Mouse (Mus musculus) forebrain, embryonic 10.5 days (tissue): ENCODE results near the gene Nxt1. TPM values are rescaled to one million over a fixed set of nuclear protein-coding genes. Genes with fewer than 3 reads are reported as not detected.

Experiments
- DNase-seq: peaks from one replicate; pipeline ENCODE4 v3.0.0-alpha.2; 2017; ENCODE audit warnings: low spot score; ENCODE audit errors: extremely low spot score
- H3K27ac ChIP-seq: fragments of 300-500 bp; sonication (generic); 2 replicates; pipeline ENCODE4 v1.5.1; 2016; ENCODE audit warnings: mild to moderate bottlenecking
- H3K27me3 ChIP-seq: fragments of 300-500 bp; sonication (generic); 2 replicates; pipeline ENCODE4 v1.6.1; 2016; ENCODE audit warnings: mild to moderate bottlenecking; ENCODE audit not compliant: poor library complexity, severe bottlenecking
- H3K36me3 ChIP-seq: fragments of 300-500 bp; sonication (generic); replicated peaks from 2 replicates; pipeline ENCODE4 v1.6.1; 2016; ENCODE audit warnings: mild to moderate bottlenecking, moderate library complexity
- H3K4me1 ChIP-seq: fragments of 300-500 bp; sonication (generic); 2 replicates; pipeline ENCODE4 v1.6.1; 2016
- H3K4me3 ChIP-seq: fragments of 300-500 bp; sonication (generic); 2 replicates; pipeline ENCODE4 v1.5.1; 2016; ENCODE audit warnings: mild to moderate bottlenecking, moderate library complexity
- H3K9me3 ChIP-seq: fragments of 300-500 bp; sonication (generic); 2 replicates; pipeline ENCODE4 v1.6.1; 2016; ENCODE audit warnings: mild to moderate bottlenecking, moderate library complexity
- WGBS: fragments of 180-500 bp; shearing (Covaris S2); methylation state at CpG from one replicate; pipeline ENCODE4 v1.1.7; 2016; 5-methylcytosine and 5-hydroxymethylcytosine counted together
- polyA plus RNA-seq: library from polyadenylated mRNA; unstranded; fragments of >200 nt; fragmentation: Nextera tagmentation; extraction: Ambion mirVana; gene quantifications from 2 replicates; pipeline ENCODE4 v1.2.1, GENCODE M21; 2016

Nxt1 gene
- polyA plus RNA-seq, 1 experiment from 2014 or later = 162 TPM

DNA sequence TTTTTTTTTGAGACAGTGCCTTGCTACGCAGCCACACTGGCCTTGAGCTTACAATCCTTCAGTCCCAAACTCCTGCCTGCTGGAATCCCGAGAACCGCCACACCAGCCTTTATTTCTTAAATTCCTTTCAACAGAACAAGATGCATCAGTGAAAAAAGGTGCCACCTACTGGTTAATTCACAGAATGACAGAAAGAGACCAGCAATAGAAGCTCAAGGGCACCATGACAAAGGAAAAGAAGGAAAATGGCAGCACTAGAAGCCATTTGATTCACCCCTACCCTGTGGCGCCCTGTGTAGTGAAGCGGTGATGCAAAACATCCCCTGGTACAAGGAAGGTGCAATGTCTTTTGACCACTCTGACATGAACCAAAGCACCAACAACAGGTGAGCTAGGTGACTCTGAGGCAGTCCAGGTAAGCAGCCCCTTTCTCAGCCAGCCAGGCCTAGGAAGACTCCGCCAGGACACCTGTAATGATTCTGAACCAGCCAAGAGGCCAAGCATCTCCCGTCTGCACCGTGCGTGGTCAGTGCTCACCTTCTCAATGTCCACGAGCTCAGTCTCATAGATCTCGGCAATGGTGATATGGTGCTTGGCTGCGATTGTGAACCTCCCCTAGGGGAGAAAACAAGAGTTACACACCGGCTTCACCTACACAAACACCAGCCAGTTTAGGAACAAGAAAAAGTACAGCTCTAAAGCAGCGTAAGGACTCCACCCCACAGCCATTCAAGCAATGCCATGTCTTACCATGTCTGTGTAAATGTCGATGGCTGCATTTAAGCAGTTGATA lies 34.2 kb downstream of the Nxt1 start:
- H3K4me1 ChIP-seq = peaks cover 8% of the 10 kb centered on the region
- 80% methylated on average over 15 of the region's 15 CpGs for WGBS
- H3K27ac ChIP-seq = no peak overlapping the region
- no peak overlapping the region for H3K4me3 ChIP-seq
- no peaks in the 10 kb centered on the region for H3K27me3 ChIP-seq
- H3K9me3 ChIP-seq = no peaks in the 10 kb centered on the region
- DNase-seq = no peak
- peaks cover 32% of the 10 kb centered on the region for H3K36me3 ChIP-seq

- no peak overlapping the region for H3K27ac ChIP-seq
- no peak for DNase-seq
- peaks cover 33% of the 10 kb centered on the region for H3K36me3 ChIP-seq
- no peak overlapping the region for H3K4me3 ChIP-seq
- no peaks in the 10 kb centered on the region for H3K9me3 ChIP-seq
- 59% methylated on average over 6 of the region's 6 CpGs for WGBS
- no peaks in the 10 kb centered on the region for H3K27me3 ChIP-seq
- peaks cover 8% of the 10 kb centered on the region for H3K4me1 ChIP-seq
Observed at GRCm38 (mm10) chr2:148707202-148707530, 34.8 kb downstream of the Nxt1 start.

- no peak for DNase-seq
- Histone ChIP-seq H3K27ac (no peak overlapping the region), H3K9me3 (no peaks in the 10 kb centered on the region), H3K36me3 (peaks cover 24% of the 10 kb centered on the region), H3K4me1 (peaks cover 5% of the 10 kb centered on the region), H3K4me3 (no peak overlapping the region), H3K27me3 (no peaks in the 10 kb centered on the region)
- 86% methylated on average over 3 of the region's 3 CpGs for WGBS
Observed at GRCm38 (mm10) chr2:148712326-148712725, 39.9 kb downstream of the Nxt1 start.

- Histone ChIP-seq H3K4me3 (no peak overlapping the region), H3K9me3 (no peaks in the 10 kb centered on the region), H3K27me3 (no peaks in the 10 kb centered on the region), H3K4me1 (peaks cover 8% of the 10 kb centered on the region), H3K36me3 (0 out of 2 replicates have a peak, but pooled peaks cover 2% of the 10 kb centered on the region), H3K27ac (no peak overlapping the region)
- 55% methylated on average over 2 of the region's 2 CpGs for WGBS
- DNase-seq = no peak
Observed at GRCm38 (mm10) chr2:148717072-148717471, 44.7 kb downstream of the Nxt1 start.

- Histone ChIP-seq H3K36me3 (no peaks in the 10 kb centered on the region), H3K27me3 (no peaks in the 10 kb centered on the region), H3K27ac (no peak overlapping the region), H3K9me3 (no peaks in the 10 kb centered on the region), H3K4me1 (peaks cover 8% of the 10 kb centered on the region), H3K4me3 (no peak overlapping the region)
- WGBS = 89% methylated on average over 2 of the region's 2 CpGs
- no peak for DNase-seq
Observed at GRCm38 (mm10) chr2:148719271-148719995, 47.0 kb downstream of the Nxt1 start.

Other genes starting within 250 kb of the Nxt1 start
- 5.0 and 5.1 TPM in 2 replicates for gene Cd93, start 229.0 kb upstream of the Nxt1 start, polyA plus RNA-seq
- gene Gzf1, start 8.4 kb downstream of the Nxt1 start, polyA plus RNA-seq = 25.8 and 29.6 TPM in 2 replicates
- gene Napb, start 59.9 kb downstream of the Nxt1 start, polyA plus RNA-seq = 5.1 and 5.5 TPM in 2 replicates
- gene Cstl1, start 77.8 kb downstream of the Nxt1 start, polyA plus RNA-seq = not detected in 2 replicates
- not detected in 2 replicates for gene Cst11, start 98.9 kb downstream of the Nxt1 start, polyA plus RNA-seq
- gene 8030411F24Rik, start 109.4 kb downstream of the Nxt1 start, polyA plus RNA-seq = not detected in 2 replicates
- gene Cst12, start 116.8 kb downstream of the Nxt1 start, polyA plus RNA-seq = not detected in 2 replicates
- gene Cst8, start 126.2 kb downstream of the Nxt1 start, polyA plus RNA-seq = not detected in 2 replicates
- gene Cst13, start 147.5 kb downstream of the Nxt1 start, polyA plus RNA-seq = not detected in 2 replicates
- not detected in 2 replicates for gene Cst9, start 162.5 kb downstream of the Nxt1 start, polyA plus RNA-seq
- gene 9230104L09Rik, start 192.4 kb downstream of the Nxt1 start, polyA plus RNA-seq = not detected in 2 replicates
- gene Cst3, start 203.1 kb downstream of the Nxt1 start, polyA plus RNA-seq = 287 and 297 TPM in 2 replicates